Mouse (Mus musculus) bone marrow macrophage, adult 2 months (primary cell): Measurements from ENCODE around the gene Gins1.

ENCODE experiments used
- CTCF ChIP-seq: IDR thresholded peaks from 2 replicates; pipeline ENCODE4 v1.5.1; 2012; ENCODE audit warnings: low read depth, mild to moderate bottlenecking, low read length, moderate library complexity
- POLR2A ChIP-seq: IDR thresholded peaks from 2 replicates; pipeline ENCODE4 v1.6.1; 2012; ENCODE audit warnings: mild to moderate bottlenecking, low read depth, low read length, borderline replicate concordance

GRCm38 (mm10) chr2:150887370-150887769, 17.8 kb upstream of the Gins1 start:
- TF ChIP-seq CTCF (no peak), POLR2A (no peak)
